Mouse (Mus musculus): ENCODE results near the gene Tnfrsf25.

Gene Tnfrsf25

GRCm38 (mm10) chr4:152115921-152116612 lies at the start of gene Tnfrsf25:
Gene Tnfrsf25, plus strand, starts transcription at chr4:152115934.
- no peak for DNase-seq (ENCODE audit: low read depth, low spot score)

- DNase-seq (ENCODE audit: low read depth, low spot score): no peak
Observed at GRCm38 (mm10) chr4:152067280-152067679, 48.5 kb upstream of the Tnfrsf25 start.

- DNase-seq (ENCODE audit: low read depth, low spot score): no peak
Observed at GRCm38 (mm10) chr4:152068166-152068724, 47.5 kb upstream of the Tnfrsf25 start.

- DNase-seq (ENCODE audit: low read depth, low spot score): no peak
Observed at GRCm38 (mm10) chr4:152069245-152069644, 46.5 kb upstream of the Tnfrsf25 start.

GRCm38 (mm10) chr4:152070494-152071396 lies 45.0 kb upstream of the Tnfrsf25 start:
- no peak for DNase-seq (ENCODE audit: low read depth, low spot score)

GRCm38 (mm10) chr4:152072121-152072601 lies 43.6 kb upstream of the Tnfrsf25 start, which contains the start of gene Plekhg5:
Gene Plekhg5, plus strand, starts transcription at chr4:152072498.
- peak; percentile 53 for DNase-seq (ENCODE audit: low read depth, low spot score)

- no peak for DNase-seq (ENCODE audit: low read depth, low spot score)
Observed at GRCm38 (mm10) chr4:152072655-152073054, 43.1 kb upstream of the Tnfrsf25 start.

GRCm38 (mm10) chr4:152073715-152074114 lies 42.0 kb upstream of the Tnfrsf25 start:
- no peak for DNase-seq (ENCODE audit: low read depth, low spot score)

- peak; percentile 65 for DNase-seq (ENCODE audit: low read depth, low spot score)
Observed at GRCm38 (mm10) chr4:152074548-152074947, 41.2 kb upstream of the Tnfrsf25 start.

- DNase-seq (ENCODE audit: low read depth, low spot score): no peak
Observed at GRCm38 (mm10) chr4:152077191-152077590, 38.5 kb upstream of the Tnfrsf25 start.

- DNase-seq (ENCODE audit: low read depth, low spot score): no peak
Observed at GRCm38 (mm10) chr4:152078105-152078530, 37.6 kb upstream of the Tnfrsf25 start.

- DNase-seq (ENCODE audit: low read depth, low spot score): peak; percentile 72
Observed at GRCm38 (mm10) chr4:152079261-152079660, 36.5 kb upstream of the Tnfrsf25 start.

GRCm38 (mm10) chr4:152079931-152080330 lies 35.8 kb upstream of the Tnfrsf25 start:
- DNase-seq (ENCODE audit: low read depth, low spot score): no peak

- no peak for DNase-seq (ENCODE audit: low read depth, low spot score)
Observed at GRCm38 (mm10) chr4:152083611-152084220, 32.0 kb upstream of the Tnfrsf25 start.

- no peak for DNase-seq (ENCODE audit: low read depth, low spot score)
Observed at GRCm38 (mm10) chr4:152084616-152085015, 31.1 kb upstream of the Tnfrsf25 start.

GRCm38 (mm10) chr4:152086505-152087210 lies 29.1 kb upstream of the Tnfrsf25 start:
- no peak for DNase-seq (ENCODE audit: low read depth, low spot score)

- no peak for DNase-seq (ENCODE audit: low read depth, low spot score)
Observed at GRCm38 (mm10) chr4:152087211-152088081, 28.3 kb upstream of the Tnfrsf25 start.

- peak; percentile 91 for DNase-seq (ENCODE audit: low read depth, low spot score)
Observed at GRCm38 (mm10) chr4:152088133-152088532, 27.6 kb upstream of the Tnfrsf25 start.

GRCm38 (mm10) chr4:152088556-152089120 lies 27.1 kb upstream of the Tnfrsf25 start:
- DNase-seq (ENCODE audit: low read depth, low spot score): no peak

GRCm38 (mm10) chr4:152090191-152090590 lies 25.5 kb upstream of the Tnfrsf25 start:
- DNase-seq (ENCODE audit: low read depth, low spot score): no peak

All from ES-CJ7 (cell line).